Mouse (Mus musculus) embryonic facial prominence, embryonic 12.5 days (tissue): ENCODE measurements around the gene Zfp983. TPM values are rescaled to one million over a fixed set of nuclear protein-coding genes. Genes with fewer than 3 reads are reported as not detected.

ENCODE experiments used
- ATAC-seq: fragments of 200-750 bp; cut with Nextera tagmentation; 2 replicates; pipeline ENCODE4 v1.8.0; 2017; ENCODE audit not compliant: insufficient number of reproducible peaks, insufficient read depth, low FRiP score, low TSS enrichment
- H3K27ac ChIP-seq: fragments of 300-500 bp; sonication (generic); 2 replicates; pipeline ENCODE4 v1.5.1; 2016; ENCODE audit warnings: mild to moderate bottlenecking
- H3K27me3 ChIP-seq: fragments of 300-500 bp; sonication (generic); 2 replicates; pipeline ENCODE4 v1.6.1; 2016; ENCODE audit warnings: mild to moderate bottlenecking, moderate library complexity
- H3K36me3 ChIP-seq: fragments of 300-500 bp; sonication (generic); 2 replicates; pipeline ENCODE4 v1.6.1; 2016; ENCODE audit warnings: mild to moderate bottlenecking
- H3K4me1 ChIP-seq: fragments of 300-500 bp; sonication (generic); 2 replicates; pipeline ENCODE4 v1.6.1; 2016
- H3K4me2 ChIP-seq: fragments of 300-500 bp; sonication (generic); replicated peaks from 2 replicates; pipeline ENCODE4 v1.6.1; 2016; ENCODE audit warnings: mild to moderate bottlenecking, moderate library complexity
- H3K4me3 ChIP-seq: fragments of 300-500 bp; sonication (generic); 2 replicates; pipeline ENCODE4 v1.5.1; 2016; ENCODE audit warnings: mild to moderate bottlenecking
- H3K9ac ChIP-seq: fragments of 300-500 bp; sonication (generic); 2 replicates; pipeline ENCODE4 v1.6.1; 2016; ENCODE audit warnings: mild to moderate bottlenecking, moderate library complexity
- H3K9me3 ChIP-seq: fragments of 300-500 bp; sonication (generic); 2 replicates; pipeline ENCODE4 v1.6.1; 2016; ENCODE audit warnings: mild to moderate bottlenecking, moderate library complexity
- WGBS: fragments of 180-500 bp; shearing (Covaris S2); methylation state at CpG from one replicate; pipeline ENCODE4 v1.1.7; 2016; 5-methylcytosine and 5-hydroxymethylcytosine counted together
- polyA plus RNA-seq: library from polyadenylated mRNA; unstranded; fragments of >200 nt; fragmentation: Nextera tagmentation; extraction: Ambion mirVana; gene quantifications from 2 replicates; pipeline ENCODE4 v1.2.1, GENCODE M21; 2016

Gene Zfp983
- polyA plus RNA-seq, 1 experiment from 2014 or later, result 6.7 TPM

GRCm38 (mm10) chr17:21696073-21696472, 45.6 kb downstream of the Zfp983 start:
- no peak for ATAC-seq
- no peak overlapping the region for H3K27ac ChIP-seq
- H3K4me2 ChIP-seq, result no peak overlapping the region
- no peak overlapping the region for H3K4me3 ChIP-seq
- H3K4me1 ChIP-seq, result no peaks in the 10 kb centered on the region
- H3K9me3 ChIP-seq, result no peaks in the 10 kb centered on the region
- H3K36me3 ChIP-seq, result peaks cover 10% of the 10 kb centered on the region
- no peaks in the 10 kb centered on the region for H3K27me3 ChIP-seq
- H3K9ac ChIP-seq, result no peak overlapping the region

- no peak overlapping the region for H3K4me3 ChIP-seq
- H3K27me3 ChIP-seq, result no peaks in the 10 kb centered on the region
- H3K36me3 ChIP-seq, result no peaks in the 10 kb centered on the region
- WGBS, result 45% methylated on average over 5 of the region's 5 CpGs
- H3K4me2 ChIP-seq, result no peak overlapping the region
- no peaks in the 10 kb centered on the region for H3K9me3 ChIP-seq
- no peak overlapping the region for H3K9ac ChIP-seq
- ATAC-seq, result no peak
- H3K4me1 ChIP-seq, result no peaks in the 10 kb centered on the region
- no peak overlapping the region for H3K27ac ChIP-seq
Observed at GRCm38 (mm10) chr17:21702281-21703240, 52.1 kb downstream of the Zfp983 start.

- no peaks in the 10 kb centered on the region for H3K27me3 ChIP-seq
- H3K36me3 ChIP-seq, result no peaks in the 10 kb centered on the region
- H3K27ac ChIP-seq, result no peak overlapping the region
- H3K4me2 ChIP-seq, result no peak overlapping the region
- ATAC-seq, result no peak
- no peak overlapping the region for H3K4me3 ChIP-seq
- WGBS, result 76% methylated on average over 1 of the region's 1 CpGs
- H3K4me1 ChIP-seq, result no peaks in the 10 kb centered on the region
- H3K9ac ChIP-seq, result no peak overlapping the region
- H3K9me3 ChIP-seq, result no peaks in the 10 kb centered on the region
Observed at GRCm38 (mm10) chr17:21703414-21703813, 53.0 kb downstream of the Zfp983 start.

- ATAC-seq, result peak; percentile 98
- peak within 1 kb of the TSS; percentile 57 for H3K4me2 ChIP-seq
- 7% methylated on average over 26 of the region's 26 CpGs for WGBS
Observed at GRCm38 (mm10) chr17:21707343-21707996, 57.0 kb downstream of the Zfp983 start, which contains the start of gene Zfp760. TSS of gene Zfp760 (plus strand) at chr17:21707741.

GRCm38 (mm10) chr17:21708401-21708800, 58.0 kb downstream of the Zfp983 start:
- H3K9ac ChIP-seq, result peak overlapping the region; percentile 45; the same call in 1 of the 2 replicates

More at GRCm38 (mm10) chr17:21707343-21707996, 57.0 kb downstream of the Zfp983 start, which contains the start of gene Zfp760:
- Histone ChIP-seq H3K27me3 (no peaks in the 10 kb centered on the region), H3K36me3 (peaks cover 8% of the 10 kb centered on the region; the same call in 1 of the 2 replicates), H3K27ac (peak within 1 kb of the TSS; percentile 95), H3K4me1 (peaks cover 4% of the 10 kb centered on the region; the same call in 1 of the 2 replicates), H3K9ac (peak within 1 kb of the TSS; percentile 70), H3K4me3 (peak within 1 kb of the TSS; percentile 73), H3K9me3 (no peaks in the 10 kb centered on the region)

More at GRCm38 (mm10) chr17:21708401-21708800, 58.0 kb downstream of the Zfp983 start:
- H3K4me2 ChIP-seq, result peak overlapping the region; percentile 57
- peaks cover 4% of the 10 kb centered on the region; the same call in 1 of the 2 replicates for H3K4me1 ChIP-seq
- peaks cover 12% of the 10 kb centered on the region for H3K36me3 ChIP-seq
- 33% methylated on average over 2 of the region's 2 CpGs for WGBS
- no peak for ATAC-seq
- H3K4me3 ChIP-seq, result peak overlapping the region; percentile 73
- 0 out of 2 replicates have a peak overlapping the region, but pooled peaks have one; percentile 9 for H3K27ac ChIP-seq
- no peaks in the 10 kb centered on the region for H3K9me3 ChIP-seq
- H3K27me3 ChIP-seq, result no peaks in the 10 kb centered on the region

Other genes starting within 250 kb of the Zfp983 start
- 2.8 and 3.3 TPM in 2 replicates for gene Zfp54, start 227.4 kb upstream of the Zfp983 start, polyA plus RNA-seq
- gene Zfp51, start 200.2 kb upstream of the Zfp983 start, polyA plus RNA-seq, result 15.3 and 16.0 TPM in 2 replicates
- 10.0 and 11.5 TPM in 2 replicates for gene Zfp53, start 161.6 kb upstream of the Zfp983 start, polyA plus RNA-seq
- 4.8 and 4.9 TPM in 2 replicates for gene Zfp52, start 115.1 kb upstream of the Zfp983 start, polyA plus RNA-seq
- gene Zfp948, start 83.6 kb upstream of the Zfp983 start, polyA plus RNA-seq, result 13.8 and 14.7 TPM in 2 replicates
- 8.3 and 10.9 TPM in 2 replicates for gene Gm10226, start 41.2 kb downstream of the Zfp983 start, polyA plus RNA-seq
- 17.7 and 20.6 TPM in 2 replicates for gene Zfp760, start 57.1 kb downstream of the Zfp983 start, polyA plus RNA-seq
- 8.2 and 8.8 TPM in 2 replicates for gene Zfp229, start 80.2 kb downstream of the Zfp983 start, polyA plus RNA-seq
- gene Zfp820, start 195.1 kb downstream of the Zfp983 start, polyA plus RNA-seq, result 6.9 and 7.7 TPM in 2 replicates